Mouse (Mus musculus): Measurements from ENCODE around the gene Eml4.

DNA sequence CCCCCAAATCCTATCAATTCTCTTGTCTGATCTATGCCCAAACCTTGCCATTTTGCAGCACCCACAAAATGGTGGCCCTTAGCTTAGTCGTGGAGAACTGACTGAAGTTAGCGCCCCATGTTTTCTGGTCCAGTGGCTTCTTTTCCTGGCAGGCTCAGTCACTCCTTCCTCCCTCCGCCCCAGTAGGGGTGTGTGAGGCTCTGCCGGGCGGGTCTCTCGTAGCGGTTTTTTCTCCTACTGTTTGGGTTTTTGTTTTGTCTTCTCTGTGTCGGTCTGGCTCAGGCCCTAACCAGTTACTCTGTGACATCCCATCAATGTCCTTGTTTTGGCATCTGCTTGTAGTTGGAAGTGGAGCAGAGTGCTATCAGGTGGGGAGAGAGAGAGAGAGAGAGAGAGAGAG, 174.9 kb downstream of the Eml4 start:
- TF ChIP-seq CTCF (IDR thresholded peaks at IDR 0.05; ENCODE audit: borderline replicate concordance, control insufficient read depth, extremely low read depth, insufficient read depth, low read length, poor library complexity) (no peak), POLR2A (IDR thresholded peaks at IDR 0.05; ENCODE audit: control insufficient read depth, extremely low read depth, insufficient read depth, low read length, poor library complexity) (no peak)
